Mouse (Mus musculus) CD4-positive, CD25-positive, alpha-beta regulatory T cell, adult 4 months (primary cell): ENCODE results near the gene Ppan. TPM values are rescaled to one million over a fixed set of nuclear protein-coding genes. Genes with fewer than 3 reads are reported as not detected.

Source experiments
- ATAC-seq: one replicate; pipeline ENCODE4 v1.8.0; 2017
- polyA plus RNA-seq, 2 experiments: library from polyadenylated mRNA; unstranded; fragments of 100-300 nt; shearing (Covaris generic); gene quantifications; one replicate each; pipeline ENCODE4 v1.2.1; 2017

The Ppan gene
- polyA plus RNA-seq, 2 experiments from 2014 or later, result 24.1 to 36.4 TPM

DNA sequence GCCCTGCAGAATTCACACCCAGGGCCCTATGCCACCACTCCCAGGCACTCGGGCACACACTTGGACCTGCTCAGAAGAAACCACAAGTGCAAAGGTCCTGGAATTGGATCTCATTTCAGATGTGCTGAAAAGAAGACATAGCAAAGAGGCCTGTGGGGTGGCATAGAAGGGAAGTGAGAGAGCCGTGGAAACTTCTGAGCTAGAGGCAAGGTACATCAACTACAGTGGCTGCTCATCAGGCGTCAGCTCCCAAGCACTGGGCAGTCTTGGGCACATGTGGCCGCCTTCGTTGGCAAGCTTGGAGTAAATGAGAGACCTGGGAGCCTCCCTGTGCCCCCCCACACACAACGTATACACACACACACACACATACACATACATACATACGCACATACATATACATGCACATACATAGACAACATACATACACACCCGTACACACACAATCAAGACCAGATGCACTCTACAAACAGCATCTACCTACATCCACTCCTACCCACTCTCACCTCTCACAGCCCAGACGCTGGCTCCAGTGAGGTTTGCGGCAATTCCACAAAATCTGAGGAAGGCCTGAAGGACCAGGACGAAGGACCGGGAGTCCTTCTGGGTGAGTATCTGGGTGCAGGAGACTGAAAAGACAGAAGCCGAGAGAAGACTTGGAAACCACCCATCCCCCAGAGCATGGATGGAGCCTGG is 8.7 kb upstream of the Ppan start, which contains the start of gene Angptl6:
TSS of gene Angptl6 (minus strand) at position 631 of the 696 bp plus-strand sequence.
- no peak for ATAC-seq

DNA sequence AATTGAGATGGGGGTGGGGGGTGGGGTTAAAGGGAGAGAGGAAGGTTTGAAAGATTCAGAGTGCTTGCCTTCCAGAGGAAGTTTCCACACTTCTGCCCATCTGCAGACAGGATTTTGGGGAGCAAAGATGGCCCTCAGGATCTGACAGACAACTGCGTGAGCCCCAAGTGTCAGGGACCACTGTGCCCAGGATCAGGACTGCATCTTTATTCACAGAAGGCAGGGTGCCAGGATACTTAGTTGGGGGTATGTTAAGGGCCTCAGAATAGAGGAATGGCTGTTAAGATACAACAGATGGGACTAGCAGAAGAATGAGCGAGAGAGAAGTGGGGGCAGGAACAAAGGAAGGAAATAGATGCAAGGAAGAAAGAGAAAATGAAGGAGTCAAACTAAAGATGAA is 1.4 kb upstream of the Ppan start:
- ATAC-seq, result no peak

DNA sequence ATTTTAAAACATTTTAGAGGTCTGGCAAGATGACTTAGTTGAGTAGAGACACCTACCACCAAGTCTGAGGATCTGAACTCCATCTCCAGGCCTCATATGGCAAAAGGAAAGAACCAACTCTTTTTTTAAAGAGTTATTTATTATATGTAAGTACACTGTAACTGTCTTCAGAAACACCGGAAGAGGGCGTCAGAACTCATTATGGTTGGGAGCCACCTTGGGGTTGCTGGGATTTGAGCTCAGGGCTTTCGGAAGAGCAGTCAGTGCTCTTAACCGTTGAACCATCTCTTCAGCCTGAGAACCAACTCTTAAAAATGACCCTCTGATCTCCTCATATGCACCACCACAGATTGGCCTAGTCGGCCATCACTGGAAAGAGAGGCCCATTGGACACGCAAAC is 784 bp upstream of the Ppan start:
- no peak for ATAC-seq

DNA sequence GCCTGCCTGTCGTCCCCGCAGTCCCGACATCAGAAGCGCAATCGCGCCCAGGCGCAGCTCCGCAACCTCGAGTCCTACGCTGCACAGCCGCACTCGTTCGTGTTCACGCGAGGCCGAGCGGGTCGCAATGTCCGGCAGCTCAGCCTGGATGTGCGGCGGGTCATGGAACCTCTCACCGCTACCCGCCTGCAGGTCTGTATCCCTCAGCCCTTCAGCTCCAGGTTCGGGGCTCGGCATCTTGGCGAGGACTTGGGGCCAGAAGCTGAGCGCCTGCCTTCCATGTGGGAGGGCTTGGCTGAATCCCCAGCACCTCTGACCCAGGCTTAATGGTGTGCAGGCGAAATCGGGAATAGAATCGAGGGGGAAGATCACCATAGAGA is 401 bp downstream of the Ppan start:
- ATAC-seq, result no peak

DNA sequence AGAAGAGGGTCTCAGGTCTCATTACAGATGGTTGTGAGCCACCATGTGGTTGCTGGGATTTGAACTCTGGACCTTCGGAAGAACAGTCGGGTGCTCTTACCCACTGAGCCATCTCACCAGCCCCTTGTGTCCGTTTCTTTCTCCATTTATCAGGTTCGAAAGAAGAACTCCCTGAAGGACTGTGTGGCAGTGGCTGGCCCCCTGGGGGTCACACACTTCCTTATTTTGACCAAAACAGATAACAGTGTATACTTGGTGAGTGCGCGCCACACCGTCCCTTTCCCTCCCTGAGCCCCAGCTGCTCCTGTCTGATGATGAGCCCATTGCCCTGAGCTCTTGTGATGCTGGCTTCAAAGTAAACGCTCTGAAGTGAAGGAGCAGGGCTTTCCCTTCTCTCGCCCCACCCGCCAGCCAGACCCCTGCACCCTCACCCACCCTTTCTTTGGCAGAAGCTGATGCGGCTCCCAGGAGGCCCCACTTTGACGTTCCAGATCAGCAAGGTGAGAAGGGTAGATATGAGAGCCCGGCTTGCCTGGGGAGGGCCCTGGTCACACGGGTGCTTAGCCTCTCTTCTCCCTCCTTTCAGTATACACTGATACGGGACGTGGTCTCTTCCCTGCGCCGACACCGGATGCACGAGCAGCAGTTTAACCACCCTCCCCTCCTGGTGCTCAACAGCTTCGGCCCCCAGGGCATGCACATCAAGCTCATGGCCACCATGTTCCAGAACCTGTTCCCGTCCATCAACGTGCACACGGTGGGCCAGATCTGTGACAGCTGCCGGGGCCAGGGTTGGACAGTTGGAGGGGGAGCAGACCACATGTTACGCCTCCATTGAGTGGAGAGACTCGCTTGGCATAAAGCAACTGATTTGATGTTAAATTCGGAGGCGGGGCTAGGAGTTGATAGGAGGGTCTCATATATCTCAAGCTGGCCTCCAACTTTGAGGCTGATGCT is 1.5 kb downstream of the Ppan start:
- no peak for ATAC-seq

DNA sequence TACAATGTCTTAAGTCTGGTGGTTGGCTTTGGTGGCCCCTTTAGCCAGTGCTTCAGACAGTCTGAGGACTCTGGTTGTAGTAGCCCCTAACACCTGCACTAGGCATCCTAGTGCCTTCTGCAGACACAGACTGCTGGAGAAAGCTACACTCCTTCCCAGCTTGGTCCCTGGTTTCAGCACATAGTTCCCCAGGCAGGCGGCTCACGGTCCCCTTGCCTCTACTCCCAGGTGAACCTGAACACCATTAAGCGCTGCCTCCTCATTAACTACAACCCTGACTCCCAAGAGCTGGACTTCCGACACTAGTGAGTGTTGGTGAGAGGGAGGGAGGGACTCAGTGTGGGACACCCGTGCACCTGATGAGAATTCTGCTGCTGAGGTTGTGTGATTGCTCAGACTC is 2.4 kb downstream of the Ppan start:
- ATAC-seq, result no peak

DNA sequence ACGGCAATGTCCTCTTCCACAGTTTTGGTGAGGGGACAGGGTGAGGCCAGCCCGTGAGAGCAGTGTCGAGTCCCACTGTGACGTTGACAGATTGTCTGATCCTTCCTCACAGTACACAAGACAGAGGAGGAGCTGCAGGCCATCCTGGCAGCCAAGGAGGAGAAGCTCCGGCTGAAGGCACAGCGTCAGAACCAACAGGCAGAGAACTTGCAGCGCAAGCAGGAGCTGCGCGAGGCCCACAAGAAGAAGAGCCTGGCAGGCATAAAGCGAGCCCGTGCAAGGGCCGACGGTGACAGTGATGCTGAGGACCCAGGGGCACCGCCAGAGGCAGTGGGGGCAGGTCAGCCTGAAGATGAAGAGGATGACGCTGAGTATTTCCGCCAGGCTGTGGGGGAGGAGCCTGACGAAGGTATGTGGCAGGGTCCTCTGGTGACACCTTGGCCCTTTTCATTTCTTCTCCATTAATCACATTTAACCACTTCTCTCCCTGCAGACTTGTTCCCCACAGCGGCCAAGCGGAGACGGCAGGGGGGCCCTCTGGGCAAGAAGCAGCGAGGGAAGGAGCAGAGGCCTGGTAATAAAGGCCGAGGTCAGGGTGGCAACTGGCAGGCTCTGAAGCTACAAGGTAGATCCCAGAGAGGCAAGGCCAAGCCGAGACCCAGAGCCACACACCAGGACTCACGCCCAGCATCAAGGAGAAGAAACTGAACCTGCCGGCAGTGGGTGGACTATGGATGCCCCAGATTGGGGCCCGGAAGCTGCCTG is 3.5 kb downstream of the Ppan start:
- no peak for ATAC-seq

DNA sequence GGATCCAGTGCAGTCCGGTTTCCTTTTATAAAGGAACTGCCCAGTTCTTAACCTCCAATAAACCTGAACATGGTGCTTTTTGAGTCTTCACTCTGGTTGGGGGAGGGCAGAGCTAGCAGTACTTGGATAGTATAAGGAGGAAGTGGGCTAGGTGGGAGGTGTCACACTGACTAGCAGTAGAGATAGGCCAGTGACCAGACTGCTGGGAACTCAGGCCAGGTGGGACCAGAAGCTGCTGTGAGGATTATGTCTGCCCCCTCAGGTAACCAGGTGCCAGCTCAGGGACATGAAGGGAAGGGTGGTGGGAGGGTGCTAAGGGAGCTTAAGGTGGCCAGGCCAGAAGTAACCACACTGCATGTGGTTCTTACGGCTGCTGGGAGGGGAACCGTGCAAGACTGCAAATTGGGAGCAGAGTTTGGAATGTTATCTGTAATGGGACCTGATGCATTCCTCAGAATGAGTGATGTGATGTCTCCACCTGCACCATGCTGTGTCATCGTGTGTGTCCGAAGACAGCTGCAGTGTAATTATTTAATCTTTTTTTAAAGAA is 4.2 kb downstream of the Ppan start:
- ATAC-seq, result no peak

DNA sequence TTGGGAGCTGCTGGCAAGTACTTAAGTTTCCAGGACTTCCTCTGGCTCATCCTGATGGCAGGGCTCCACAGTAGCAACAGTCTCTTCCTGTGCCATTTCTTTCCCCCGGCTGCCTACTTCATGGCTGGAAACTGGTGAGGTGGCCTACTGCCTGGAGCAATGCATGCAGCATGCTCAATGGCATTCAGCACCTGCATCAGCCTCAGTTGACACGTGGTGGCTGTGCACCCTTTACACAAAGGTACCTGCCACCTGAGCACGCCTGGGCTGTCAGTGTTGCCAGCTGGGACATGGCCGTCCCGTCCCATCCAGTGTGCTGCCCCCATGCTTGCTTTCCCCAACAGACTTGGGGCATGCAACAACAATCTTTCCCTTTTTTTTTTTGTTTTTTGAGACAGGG is 5.1 kb downstream of the Ppan start:
- no peak for ATAC-seq

DNA sequence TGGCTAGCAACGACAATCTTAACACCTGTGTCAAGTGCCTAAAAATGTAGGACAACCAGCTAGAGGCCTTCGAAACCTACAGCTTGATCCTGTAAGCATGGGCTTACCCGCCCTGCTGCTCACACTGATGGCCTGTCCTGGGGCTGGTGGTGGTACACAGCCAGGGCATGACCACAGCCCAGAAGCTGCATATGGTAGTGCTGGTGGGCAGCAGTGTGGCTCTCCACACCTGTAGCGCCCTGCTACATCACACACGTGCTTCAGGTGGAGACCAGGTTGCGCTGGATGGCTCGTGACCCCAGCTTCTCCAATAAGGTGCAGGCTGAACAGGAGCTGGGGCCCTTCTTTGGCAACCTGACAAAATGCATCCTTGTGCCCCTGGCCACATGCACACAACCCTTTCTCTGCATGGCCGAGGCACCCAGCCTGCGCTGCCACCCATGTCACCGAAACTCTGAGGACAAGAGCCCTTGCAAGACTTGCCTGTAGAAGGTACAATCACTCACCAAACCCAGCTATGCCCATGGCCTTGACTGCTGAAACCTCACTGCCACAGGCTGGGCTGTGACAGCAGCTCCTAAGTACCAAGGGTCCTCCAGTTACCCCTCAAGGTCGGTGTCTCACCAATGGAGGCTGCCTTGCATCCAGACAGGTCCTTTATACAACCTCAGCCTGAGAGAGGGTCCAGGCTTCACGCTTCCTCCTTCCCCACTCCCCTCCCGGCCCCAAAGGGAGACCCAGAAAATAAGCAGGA is 5.8 kb downstream of the Ppan start:
- no peak for ATAC-seq

DNA sequence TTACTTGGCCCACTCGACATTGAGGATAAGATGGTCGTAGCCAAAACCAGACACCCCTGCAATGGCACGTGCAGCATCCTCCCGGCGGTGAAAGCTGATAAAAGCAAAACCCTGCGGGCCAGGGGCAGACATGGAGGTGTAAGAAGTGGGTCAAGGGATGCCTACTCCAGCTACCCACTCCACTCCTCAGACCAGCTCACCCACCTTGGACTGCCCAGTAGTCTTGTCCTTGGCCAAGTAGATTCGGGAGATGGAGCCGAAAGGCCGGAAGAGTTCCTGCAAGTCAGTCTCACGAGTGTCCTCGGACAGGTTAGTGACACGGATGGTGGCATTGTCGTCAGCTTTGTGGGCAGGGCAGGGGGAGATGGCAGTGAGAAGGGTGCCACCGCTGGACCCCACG is 6.7 kb downstream of the Ppan start:
- ATAC-seq, result no peak

DNA sequence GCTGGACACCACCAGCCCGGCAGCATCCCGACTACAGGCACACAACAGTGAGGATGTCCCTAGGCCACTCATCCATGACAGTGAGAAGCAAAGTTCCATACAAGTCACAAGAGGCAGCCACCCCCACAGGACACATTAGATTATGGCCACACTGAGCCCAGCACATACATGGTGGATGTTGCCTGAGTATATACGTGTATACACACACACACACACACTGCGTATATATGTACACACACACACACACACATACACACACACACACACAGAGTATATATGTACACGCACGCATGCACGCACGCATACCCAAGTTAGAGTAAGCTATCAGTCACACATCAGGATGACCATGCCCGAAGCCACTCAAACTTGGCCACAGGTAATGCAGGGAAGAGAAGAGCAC is 7.4 kb downstream of the Ppan start:
- no peak for ATAC-seq

DNA sequence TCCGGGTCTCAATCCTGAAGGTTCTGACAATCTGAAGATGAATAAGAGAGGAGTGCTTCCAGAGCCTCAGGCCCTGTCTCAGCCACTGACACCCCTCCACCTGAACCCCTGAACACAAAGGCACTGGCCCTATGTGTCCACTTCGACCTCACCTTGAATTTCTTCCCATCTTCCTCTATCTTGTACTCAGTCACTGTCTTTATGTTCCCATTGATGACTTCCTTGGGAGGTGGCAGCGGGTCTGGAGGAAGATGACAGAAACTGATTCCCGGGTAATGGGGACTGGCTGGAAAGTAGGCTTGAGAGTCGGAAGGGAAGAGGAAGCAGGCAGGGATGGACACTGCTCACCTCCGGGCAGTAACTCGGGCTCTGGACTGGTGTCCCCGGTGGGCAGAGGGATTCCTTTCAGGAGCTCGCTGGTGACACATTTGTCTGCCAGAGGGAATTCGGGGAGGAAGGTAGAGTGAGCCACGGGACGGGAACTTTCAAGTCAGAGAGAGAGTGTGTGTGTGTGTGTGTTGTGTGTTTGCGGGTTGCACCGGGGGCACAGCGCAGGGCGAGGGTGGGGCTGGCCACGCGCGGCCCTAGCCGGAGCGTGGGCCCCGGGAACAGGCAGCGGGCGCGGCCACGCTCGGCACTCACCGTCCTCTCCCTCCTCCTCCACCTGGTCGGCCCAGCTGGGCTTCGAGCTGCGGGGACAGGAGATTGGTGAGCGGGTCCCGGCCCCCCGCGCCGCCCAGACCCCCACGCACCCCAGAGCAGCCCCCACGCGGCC is 9.9 kb downstream of the Ppan start:
- peak; percentile 19 for ATAC-seq

DNA sequence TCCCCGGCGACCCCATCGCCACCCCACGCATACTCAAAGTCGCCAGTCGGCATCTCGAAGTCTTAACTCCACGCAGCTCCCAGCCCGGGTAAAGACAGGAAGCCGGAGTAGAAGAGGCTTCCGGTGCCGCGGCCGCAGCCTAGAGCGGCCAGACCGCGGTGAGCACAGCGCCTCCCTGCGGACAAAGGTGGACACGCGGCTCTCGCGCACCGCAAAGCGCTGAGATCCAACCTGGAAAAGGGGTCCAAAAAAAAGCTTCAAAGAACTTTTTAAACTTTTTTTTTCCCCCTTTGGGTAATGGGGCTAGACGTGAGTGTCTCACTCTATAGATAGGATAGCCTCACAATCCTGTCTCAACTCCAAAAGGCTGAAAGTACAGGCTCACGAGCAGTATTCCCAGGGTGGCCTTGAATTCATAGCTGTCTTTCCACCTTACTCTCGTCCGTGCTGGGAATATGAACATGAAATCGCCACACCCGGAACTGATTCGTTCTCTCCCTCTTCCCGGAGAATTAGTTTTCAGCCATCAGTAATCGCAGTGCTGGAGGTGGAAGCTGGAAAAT is 10.6 kb downstream of the Ppan start, which contains the start of gene Eif3g:
TSS of gene Eif3g (minus strand) at position 113 of the 563 bp plus-strand sequence.
- peak; percentile 90 for ATAC-seq

DNA sequence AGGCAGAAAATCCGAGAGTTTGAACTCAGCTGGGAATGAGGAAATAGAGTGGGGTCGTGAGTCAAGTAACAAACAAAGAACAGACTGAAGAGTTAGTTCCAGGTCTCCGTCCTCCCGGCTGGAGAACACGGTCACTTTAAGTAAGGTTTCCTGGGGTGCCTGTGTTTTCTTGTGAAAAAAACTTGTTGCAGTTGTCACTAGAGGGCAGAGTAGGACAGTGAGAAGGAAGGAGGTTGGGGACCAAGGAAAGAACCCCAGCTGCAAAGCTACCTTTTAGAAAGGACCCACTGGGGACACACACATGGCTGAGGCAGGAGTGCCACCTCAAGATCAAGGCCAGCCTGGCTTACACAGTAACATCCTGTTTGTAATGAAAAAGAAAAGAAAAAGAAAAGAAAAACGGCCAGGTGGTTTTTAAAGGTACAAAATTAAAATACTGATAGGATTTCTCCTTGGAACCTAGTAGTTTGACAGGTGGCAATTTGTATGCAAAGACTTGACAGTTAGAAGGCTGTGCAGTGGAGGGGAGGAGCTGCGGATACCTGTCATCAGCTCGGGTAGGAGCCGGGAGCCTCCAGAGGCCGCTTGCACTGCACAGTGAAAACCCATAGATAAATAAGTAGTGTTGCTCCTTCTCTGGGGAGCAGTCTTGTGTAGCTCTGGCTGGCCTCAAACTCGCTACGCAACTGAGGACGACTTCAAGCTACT is 13.6 kb downstream of the Ppan start:
- ATAC-seq, result peak; percentile 60

DNA sequence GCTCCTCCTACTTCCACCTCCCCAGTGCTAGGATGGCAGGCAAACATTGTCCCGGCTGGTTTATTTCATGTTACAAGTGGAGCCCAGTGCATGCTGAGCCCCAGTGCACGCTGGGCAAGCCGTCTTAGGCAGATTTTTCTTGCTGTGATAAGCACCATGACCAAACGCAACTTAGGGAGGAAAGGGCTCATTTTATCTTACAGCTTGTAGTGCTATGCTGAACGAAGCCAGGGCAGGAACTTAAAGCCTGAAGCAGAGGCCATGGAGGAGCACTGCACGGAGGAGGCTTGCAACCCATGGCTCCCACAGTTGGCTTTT is 14.2 kb downstream of the Ppan start:
- no peak for ATAC-seq

DNA sequence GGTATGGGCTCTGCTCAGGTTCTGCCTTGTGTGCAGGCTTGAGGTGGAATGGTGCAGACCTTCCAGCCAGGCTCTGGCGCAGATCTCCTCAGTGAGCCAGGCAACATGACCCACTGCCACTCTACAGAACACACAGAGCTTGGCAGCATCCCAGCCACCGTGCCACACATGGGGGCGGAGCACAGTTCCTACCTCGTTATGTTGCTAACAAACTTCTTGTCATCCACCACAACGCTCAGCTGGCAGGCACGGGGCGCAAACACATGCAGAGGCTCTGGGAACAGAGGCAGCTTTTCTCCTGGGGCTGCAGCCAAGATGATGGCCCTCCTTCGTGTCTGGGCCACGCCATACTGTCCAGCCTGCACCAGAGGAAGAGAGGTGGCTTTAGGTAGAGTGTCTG is 22.0 kb downstream of the Ppan start:
- no peak for ATAC-seq

DNA sequence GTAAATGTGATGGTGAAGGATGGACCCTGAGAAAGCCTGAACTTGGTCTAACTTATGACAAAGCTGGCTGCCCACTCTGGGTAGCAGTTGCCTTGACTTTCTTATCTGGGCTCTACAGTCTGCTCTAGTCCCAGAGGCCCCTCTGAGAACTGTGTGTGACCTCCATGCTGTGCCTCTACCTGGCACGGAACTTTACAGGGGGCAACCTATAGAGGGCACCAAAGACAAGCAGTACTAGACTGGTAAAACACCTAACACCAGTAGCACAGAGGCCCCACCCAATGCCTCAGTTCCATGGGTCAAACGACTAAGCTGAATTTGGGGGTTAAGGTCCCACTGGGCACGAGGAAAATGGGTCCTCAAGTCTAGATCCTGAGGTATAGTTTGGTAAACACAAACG is 28.2 kb downstream of the Ppan start:
- peak; percentile 58 for ATAC-seq

DNA sequence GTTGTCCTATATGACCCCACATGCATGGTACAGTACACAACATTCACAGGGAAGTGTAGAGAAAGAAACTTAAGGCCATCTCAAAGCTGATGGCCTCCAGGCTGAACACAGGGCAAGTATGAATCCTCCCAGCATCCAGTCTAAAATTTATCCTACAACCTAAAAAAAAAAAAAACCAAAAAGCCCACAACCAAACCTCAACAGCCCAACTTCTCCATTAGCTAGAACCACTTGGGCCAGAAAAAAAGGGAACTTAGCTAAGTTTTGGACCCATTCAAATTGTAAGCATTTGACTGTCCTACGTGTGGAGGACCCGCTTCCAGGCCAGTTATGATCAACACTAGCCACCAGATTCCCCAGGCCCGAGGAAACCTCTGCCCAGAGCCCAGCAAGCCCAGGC is 35.3 kb downstream of the Ppan start:
- ATAC-seq, result no peak
